Mouse (Mus musculus): ENCODE measurements at regions not wholly inside any gene's neighbourhood (a gene's known extent, or its start where the extent isn't known, plus 50 kb on each side); places are given as distances from the start of the nearest gene placed in this dataset.

DNA sequence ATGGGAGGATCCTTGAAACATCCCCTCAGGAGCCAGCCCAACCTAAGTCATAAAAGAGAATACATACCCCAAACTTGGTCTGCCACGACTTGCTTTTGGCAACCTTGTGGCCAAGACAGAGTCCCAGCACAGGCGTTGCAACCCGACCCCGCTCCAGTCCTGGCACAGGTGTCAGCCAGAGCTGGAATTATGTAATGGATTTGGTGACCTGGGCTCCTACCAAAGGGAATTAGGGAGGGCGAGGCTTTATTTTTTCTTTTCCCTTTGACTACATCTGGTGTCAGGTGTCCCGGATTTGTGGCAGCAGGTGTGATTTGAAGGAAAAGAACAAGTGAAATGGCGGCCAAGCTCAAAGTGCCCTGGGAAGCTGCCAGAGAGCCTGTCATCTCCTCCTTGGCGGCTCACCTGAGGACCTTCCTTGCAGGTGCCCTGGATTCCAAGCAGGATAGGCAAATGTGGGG, 212.9 kb downstream of the Mef2c start:
- no peak for DNase-seq

DNA sequence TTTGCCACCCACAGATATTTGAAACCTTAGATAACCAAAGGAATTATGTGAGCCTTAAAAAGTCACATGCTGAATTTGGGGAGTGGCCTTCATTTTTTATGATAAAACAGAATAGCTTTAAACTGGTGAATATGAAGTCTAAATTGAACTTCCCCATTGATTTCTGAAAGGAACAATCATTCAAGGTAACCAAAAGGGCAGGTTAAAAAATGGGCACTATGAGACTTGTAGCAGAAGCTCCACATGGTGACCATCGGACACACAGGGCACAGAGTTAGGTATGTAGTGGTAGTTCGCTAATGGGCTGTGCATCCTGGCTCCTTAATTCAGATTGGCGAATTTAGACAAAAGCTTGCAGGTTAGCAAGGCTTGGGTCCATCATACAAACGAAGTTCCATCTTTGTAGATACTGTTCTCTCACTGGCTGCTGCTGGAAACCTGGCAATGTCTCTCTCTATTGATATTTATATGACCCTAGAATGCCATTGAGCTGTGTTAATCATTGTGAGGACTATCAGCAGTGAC, 213.9 kb downstream of the Mef2c start:
- no peak for DNase-seq

DNA sequence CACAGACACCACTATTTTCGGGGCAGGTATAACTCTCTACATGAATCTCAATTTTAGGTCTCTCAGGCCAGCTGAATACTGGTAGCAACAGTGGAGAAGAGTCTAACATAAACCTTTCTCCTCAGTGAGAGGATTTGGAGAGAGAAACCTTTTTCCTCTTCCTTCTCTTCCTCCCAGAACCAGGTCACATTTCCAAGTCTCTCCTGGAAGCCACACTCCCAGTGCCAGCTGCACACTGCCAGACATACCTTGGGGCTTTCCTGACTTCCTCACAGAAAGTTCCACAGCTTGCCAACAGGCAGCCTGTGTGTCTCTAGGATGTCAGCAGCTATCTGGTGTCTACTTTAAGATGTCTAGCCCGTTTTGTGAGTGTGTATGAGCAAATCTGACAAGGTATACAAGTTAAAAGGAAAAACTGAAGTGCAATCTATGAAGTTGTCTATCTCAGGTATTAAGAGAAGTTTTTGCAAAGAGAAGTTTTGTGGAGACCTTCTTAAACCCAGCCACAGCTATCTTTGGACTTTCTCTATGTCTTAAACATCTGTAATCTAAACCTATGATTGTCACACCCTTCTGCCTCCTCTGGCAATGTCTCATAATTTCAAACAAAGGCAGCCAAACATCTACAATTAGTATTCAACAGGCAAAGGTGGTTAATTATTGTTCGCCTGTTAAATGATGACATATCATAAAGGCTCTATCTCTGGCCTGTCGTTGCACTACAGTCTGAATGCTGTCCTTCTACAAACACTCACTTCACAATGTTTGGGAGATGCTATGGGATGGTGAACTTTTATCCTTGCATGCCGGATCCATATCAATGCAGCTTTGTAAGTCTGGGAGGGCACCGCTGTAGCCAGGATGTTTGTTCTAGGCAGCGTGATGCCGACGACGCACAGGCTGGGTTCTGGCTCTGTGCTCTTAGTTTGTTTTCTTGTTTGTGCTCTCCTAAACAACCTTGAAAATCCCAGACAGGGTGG, 214.9 kb downstream of the Mef2c start:
- no peak for DNase-seq

DNA sequence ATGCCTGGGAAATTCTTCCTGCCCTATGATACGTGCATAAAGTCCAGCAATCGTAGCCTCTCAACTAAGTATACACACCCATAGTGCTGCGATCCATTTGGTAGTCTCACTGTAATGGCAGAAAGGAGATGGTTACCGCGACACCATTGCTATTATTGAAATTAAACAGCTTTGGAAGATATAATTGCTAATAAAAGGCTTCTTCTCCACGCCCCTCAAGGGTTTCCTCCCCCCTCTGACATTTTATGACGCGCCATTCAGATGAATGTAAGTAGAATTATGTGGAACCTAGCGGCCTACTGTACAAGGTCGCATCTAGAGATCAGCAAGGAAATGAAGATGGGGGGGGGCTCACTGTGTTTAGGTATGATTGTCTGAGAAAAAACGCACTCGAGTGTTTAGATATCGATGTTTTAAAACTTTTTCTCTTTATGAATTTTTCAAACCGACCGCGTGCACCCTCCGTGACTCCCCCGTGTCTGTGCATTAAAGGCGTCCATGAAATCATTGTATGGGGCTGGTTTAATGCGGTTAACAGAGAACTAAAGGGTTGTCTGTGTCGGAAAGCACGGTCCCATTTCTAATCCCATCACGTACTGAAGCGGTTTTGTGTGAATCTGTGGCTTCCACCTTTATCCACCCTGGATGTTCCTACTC, 215.9 kb downstream of the Mef2c start:
- no peak for DNase-seq

DNA sequence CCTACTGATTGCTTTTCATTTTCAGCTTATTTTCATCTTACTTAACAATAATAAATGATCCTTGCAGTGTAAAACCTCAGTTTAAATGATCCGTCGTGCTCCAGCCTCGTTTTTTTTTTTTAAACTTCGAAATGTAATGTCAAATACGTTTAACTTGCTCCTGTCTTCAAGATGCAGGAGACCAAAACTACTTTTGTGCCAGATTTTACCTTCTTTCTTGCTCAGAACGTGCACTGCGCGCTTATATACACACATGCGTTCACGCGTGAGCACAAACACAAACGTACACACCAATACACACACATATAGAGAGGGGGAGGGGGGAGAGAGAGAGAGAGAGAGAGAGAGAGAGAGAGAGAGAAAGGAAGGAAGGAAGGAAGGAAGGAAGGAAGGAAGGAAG, 216.5 kb downstream of the Mef2c start:
- DNase-seq, result no peak

DNA sequence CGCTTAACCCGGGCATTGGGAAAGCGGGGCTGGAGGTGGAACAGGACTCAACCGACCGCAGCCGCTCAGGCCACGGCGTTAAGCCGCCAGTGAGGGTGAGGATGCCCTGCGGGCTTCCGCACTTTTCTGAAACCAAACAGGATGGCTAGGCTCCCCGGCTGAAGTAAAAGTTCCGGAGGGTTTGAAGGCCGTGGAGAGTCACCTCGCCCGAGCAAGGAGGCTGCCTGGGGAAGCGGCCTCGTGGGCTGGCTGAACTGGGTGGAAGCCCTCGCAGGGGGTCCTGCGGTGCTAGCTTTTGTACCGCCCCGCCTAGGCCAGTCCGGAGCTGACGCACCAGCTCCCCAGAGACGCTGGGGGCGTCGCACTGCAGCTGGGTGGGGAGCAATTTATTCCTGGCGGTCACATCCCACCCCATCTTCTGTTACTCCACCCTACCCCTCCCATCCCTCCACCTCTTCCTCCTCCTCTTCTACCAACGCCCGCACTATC, 217.1 kb downstream of the Mef2c start:
- no peak for DNase-seq

DNA sequence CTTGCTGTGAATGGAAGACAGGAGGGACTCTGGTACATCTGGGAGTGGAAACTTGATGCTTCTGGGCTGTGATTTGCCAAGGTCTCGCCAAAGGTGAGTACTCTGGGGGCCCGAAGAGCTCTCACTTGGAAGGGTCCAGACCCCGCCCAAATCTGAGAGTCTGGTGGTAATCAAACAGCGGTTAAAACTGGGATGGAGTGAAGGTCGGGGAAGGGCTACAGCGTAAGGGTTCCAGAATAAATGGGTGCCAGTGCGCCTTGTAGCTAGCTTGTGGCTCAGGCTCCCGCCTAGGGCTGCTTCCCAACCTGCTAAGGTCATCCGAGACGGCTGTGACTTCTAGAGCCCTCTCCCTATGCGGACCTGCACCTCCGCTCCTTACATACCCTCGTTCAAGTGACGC, 217.7 kb downstream of the Mef2c start:
- no peak for DNase-seq

DNA sequence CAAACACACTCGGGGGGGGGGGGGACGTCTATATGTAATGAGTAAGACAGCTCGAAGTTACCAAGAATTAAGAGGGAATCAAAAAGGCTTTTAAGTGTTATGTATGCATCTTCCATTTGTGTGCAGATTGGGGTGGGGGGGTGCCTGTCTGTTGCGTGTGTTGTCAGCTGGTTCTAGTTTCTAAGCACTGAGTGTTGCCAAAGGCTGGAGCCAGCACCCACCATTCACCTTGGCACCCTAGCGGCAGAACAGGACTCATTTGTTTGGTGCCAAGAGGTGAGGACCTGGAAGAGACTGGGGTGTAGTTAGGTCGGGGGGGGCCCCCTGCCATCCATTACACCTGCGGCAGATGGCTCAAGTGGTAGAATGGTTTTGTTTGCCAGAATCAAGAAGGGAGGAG, 218.4 kb downstream of the Mef2c start:
- DNase-seq, result no peak

DNA sequence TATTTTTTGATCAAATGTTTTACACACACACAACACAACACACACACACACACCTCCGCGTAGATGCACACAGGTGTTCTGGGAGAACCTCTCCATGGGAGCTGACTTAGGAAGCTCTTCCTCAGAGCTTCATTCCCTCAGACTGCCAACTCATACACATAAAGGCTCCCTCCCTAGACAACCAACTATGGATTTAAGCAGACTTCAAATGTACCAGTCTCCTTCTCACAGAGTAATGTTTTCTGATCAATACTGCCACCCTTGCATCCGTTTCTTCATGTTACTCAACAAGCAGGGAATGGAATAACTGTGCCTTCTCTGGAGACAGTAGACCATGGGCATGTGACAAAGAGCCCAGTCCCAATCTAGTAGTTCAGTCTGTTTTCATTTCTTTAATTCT, 219.0 kb downstream of the Mef2c start:
- no peak for DNase-seq

DNA sequence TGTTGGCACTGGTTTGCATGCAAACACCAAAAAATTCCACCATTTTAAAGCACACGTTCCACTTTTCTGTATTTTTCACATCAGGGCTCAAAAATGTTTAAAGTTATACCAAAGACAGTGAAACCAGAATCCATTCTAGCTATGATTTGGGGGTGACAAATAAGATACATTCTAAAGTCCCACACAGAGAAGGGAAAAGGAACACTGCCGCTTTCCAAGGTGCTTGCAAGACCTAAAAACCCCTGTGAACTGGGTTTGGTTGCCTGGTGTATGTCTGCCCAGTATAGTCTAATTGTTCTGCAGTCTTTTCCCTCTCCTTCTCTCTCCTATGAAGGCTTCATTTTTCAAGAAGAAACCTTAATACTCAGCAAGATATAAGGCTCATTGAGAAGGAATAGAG, 219.6 kb downstream of the Mef2c start:
- DNase-seq, result no peak

DNA sequence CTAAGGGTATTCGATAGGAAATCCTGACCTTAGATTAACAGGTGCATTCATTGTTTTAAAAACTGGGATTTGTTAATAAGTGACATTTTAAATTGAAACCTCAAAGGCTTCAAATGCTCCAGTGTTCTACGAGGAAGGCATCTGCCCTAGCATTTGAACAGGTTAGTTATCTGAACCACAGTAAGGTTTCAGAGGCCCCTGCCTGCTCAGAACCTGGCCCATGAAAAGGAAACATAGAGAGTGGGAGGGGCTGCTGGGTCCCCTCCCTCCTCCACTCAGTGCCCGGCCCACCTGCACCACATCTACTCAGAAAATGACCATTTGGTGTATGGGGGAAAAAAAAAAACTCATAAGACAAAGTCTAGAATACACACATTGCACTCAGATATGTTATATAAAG, 220.4 kb downstream of the Mef2c start:
- DNase-seq, result no peak

DNA sequence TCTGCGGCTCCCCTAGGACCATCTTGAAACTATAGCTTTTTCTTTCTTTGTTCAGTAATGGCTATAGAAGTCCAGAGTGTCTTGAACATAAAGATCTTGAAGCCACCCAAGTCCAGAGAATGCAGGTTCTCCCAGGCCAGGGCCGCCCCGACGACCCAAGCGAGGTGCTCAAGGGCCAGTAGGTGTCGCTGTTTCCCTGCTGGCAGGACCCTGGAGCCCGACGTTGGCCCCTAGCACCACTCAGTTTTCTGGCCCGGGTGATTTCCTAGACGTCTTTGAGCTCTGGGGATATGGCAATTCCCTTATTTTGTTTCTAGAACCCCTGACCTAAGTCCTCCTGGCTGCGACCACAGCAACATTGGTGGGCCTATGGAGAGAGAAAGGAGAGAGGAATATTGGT, 221.2 kb downstream of the Mef2c start:
- no peak for DNase-seq

DNA sequence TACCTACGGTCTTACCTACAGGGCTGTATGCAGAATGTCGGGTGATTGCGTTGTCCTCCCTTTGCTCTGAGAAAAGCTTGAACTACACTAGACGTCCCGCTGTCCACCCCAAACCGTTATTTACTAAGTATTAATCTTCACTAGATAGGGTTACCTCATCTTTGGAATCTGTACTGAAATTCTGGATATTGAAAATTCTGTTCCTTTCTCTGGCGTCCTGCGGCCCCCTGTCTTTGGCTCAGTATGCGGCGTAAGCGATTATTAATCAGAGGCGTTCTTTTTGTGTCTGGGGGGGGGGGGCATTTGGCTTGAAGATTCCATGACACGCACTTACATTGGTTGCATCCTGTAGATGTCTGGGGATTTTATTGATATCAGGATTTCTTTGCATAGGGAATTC, 222.0 kb downstream of the Mef2c start:
- no peak for DNase-seq

DNA sequence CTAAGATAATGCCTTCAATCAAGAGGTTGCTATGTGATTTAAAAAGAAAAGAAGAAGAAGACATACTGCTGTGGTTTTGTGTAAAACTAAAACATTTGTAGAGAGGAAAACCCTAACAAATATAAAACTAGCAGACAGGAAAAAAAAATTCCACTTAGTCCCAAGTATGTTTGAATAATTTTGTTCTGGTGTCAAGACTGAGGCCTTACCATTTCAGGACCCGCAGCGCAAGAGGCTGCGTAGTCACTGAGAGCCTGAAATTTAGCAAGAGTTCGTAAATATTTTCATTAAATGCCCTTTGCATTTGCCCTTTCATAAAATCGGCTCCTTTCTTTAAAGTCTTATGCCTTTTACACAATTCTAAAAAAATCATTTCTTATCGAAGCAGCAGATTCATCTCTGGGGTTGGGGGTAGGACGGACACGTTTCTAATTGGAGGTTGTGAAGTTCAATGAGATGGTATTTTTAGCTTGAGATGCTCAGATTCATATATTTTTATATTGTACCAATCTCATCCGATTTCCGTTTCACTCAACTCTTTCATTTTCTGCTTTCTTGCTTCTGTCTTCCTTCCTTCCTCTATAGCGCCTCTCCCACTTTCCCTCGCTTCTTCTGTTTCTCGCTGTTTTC, 222.6 kb downstream of the Mef2c start:
- DNase-seq, result no peak

DNA sequence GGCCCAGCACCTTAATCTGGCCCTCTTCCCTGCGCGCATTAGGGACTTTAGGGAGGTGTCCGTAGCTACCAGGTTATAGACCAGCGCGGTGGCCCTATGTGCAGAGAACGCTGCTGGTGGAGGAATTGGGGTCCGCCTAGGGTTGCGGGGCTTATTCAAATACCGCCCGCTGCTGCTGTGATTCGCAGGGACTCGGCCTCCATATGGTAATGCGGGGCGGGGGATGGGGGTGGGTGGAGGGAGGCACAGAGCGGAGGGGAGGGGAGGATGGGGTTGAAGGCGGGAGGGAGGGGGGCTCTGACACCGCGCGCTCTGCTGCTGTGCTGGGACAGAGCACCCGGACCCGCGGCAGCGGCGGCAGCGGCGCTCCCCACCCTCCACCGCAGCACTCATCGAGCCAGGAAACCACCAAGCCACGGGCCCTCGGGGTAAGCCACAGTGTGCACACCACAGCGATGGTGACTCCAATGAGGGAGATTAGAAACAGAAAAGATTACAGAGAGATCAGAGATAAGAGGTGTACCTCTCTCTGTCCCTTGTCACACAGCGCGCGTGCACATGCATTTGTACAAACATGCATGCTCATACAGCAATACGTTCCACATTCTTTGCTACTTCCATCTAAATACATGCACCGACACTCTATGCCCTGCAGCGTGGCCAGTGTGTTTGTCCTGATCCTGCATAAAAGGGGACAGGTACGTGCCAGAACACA, 223.4 kb downstream of the Mef2c start:
- DNase-seq, result no peak

DNA sequence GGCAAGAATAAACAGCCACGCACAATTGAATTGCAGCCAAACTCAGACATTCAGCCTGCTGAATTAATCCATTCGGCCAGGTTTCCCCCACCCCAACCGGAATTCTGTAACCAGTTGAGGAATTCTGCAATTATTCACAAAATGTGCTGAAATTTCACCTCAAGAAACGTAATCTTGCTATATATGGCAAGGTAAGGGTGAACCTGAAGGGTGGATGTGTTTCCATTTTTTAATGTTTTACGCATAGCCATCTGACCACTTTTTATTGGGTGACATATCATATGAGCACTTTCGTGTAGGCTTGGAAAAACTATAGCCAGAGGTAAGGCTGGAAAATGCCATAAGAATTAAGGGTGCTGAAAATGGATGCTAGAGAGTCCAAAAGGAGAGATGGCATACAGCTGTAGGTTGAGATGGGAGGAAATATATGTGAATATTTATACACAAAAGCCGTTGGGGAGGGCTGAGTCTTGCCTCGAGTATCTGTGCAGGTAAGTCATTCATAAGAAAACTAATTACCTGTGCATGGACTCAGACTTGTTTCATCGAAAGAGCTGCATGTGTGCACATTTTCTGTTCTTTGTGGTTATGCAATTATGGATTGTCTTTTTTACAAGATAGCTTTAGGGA, 224.0 kb downstream of the Mef2c start:
- no peak for DNase-seq

DNA sequence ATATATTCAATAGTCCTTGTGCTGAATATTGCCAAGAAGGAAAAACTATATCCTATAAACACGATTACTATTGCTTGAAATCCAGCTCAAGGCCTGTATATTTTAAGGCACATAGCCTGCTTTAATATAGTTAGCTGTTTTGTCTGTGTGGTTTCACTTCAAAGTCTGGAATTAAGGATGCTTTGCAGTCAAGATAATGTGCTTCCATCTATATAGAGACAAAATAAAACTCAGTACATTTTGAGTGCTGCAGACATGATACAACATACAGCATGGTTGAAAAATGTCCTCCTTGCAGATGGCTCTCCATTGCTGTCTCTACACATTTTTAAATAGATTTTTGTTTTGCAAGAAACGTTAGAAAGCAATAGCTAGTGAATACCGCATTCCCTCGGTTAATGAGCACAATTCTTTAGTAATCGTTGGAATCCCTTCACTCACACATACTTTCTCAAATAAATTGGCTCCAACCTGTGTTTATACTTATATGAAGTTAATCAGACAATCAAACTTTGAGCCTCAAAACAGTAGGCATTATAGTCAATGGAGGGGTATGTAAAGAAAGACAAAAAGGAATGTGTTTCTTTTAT, 224.7 kb downstream of the Mef2c start:
- DNase-seq, result no peak

DNA sequence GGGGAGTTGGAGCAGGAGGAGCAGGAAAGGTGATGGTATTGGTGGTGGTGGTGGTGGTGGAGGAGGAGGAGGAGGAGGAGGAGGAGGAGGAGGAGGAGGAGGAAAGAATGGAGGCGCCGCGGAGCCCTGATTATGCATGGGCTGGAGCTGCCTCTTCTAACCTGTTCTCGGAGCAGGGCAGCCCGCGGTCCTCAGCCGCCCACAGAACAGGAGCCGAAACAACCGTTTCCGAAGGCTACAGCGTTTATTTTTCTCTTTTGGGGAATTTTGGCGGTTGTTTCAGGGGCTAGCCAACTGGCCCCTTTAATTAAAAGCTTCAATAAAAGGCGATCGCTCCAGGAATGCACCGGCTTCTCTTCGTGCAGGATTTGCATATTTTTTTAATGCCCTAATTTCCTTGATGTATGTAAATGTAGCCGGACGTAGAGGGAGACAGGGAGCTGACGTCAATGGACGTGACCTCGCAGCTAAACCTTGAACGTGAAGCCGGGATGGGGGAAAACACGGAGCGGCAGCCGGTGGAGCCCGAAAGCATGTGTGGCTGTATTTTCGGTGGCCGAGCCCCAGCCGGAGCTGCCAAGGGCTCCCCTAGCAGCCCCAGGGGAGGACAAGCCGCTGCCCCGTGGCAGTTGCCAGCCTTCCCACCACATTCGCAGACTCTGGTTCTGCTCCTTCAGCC, 225.6 kb downstream of the Mef2c start:
- DNase-seq, result no peak

DNA sequence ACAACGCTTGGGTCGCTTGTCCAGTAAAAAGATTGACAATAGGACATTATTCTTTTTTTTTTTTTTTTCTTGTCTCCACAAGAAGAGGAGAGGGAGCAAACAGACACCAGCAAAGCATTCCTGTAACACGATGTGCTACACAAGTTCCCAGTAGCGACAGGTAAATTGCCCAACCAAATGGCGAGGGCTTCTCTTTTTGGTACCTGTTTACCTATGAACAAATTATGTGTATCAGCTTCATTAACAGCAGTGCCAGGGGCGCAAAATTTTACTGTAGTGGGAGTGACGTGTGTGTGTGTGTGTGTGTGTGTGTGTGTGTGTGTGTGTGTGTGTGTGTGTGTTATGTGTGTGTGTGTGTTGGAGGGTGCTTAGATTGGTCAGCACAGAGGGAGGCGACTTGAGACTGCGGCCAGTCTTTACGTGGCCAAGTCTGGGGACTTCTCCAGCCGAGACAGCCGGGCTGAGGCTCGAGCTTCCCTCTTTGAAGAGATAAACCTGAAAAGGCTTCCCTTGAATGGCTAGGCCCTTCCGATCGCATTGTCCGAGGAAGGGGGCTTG, 226.4 kb downstream of the Mef2c start:
- no peak for DNase-seq

All from gastrocnemius, postnatal 10 days (tissue).